Mouse (Mus musculus) embryonic facial prominence, embryonic 14.5 days (tissue): ENCODE measurements around the gene Mybph. TPM values are rescaled to one million over a fixed set of nuclear protein-coding genes. Genes with fewer than 3 reads are reported as not detected.
"Not testable (repeated sequence)": the region's sequence is repeated elsewhere in the genome, so short reads cannot be mapped to it uniquely, and the experiment has no call there.

Source experiments
- ATAC-seq: fragments of 200-750 bp; cut with Nextera tagmentation; 2 replicates; pipeline ENCODE4 v1.8.0; 2017; ENCODE audit warnings: low read depth, moderate number of reproducible peaks, moderate TSS enrichment
- DNase-seq: peaks from one replicate; pipeline ENCODE4 v3.0.0-alpha.2; 2015; ENCODE audit warnings: low spot score
- H3K27ac ChIP-seq: fragments of 300-500 bp; sonication (generic); replicated peaks from 2 replicates; pipeline ENCODE4 v1.5.1; 2014; ENCODE audit warnings: low read depth, mild to moderate bottlenecking, low read length, moderate library complexity
- H3K27me3 ChIP-seq: fragments of 300-500 bp; sonication (generic); replicated peaks from 2 replicates; pipeline ENCODE4 v1.6.1; 2014; ENCODE audit warnings: low read length; ENCODE audit not compliant: control insufficient read depth, insufficient read depth
- H3K36me3 ChIP-seq: fragments of 300-500 bp; sonication (generic); 2 replicates; pipeline ENCODE4 v1.6.1; 2014; ENCODE audit warnings: low read length, mixed read lengths; ENCODE audit not compliant: control insufficient read depth, insufficient read depth
- H3K4me1 ChIP-seq: fragments of 300-500 bp; sonication (generic); 2 replicates; pipeline ENCODE4 v1.6.1; 2014; ENCODE audit warnings: antibody characterized with exemption, low read length; ENCODE audit not compliant: control insufficient read depth, insufficient read depth
- H3K4me2 ChIP-seq: fragments of 300-500 bp; sonication (generic); 2 replicates; pipeline ENCODE4 v1.6.1; 2014; ENCODE audit warnings: low read depth, mild to moderate bottlenecking, low read length, moderate library complexity, mixed read lengths
- H3K4me3 ChIP-seq: fragments of 300-500 bp; sonication (generic); 2 replicates; pipeline ENCODE4 v1.5.1; 2014; ENCODE audit warnings: low read depth, mild to moderate bottlenecking, low read length
- H3K9ac ChIP-seq: fragments of 300-500 bp; sonication (generic); 2 replicates; pipeline ENCODE4 v1.6.1; 2014; ENCODE audit warnings: low read depth, mild to moderate bottlenecking, low read length, moderate library complexity, mixed read lengths
- H3K9me3 ChIP-seq: fragments of 300-500 bp; sonication (generic); 2 replicates; pipeline ENCODE4 v1.6.1; 2016; ENCODE audit warnings: low read length; ENCODE audit not compliant: control insufficient read depth
- WGBS: fragments of 180-500 bp; shearing (Covaris S2); extraction: QIAGEN DNeasy Blood & Tissue Kit; methylation state at CpG from one replicate; pipeline ENCODE4 v1.1.7; 2014; 5-methylcytosine and 5-hydroxymethylcytosine counted together
- polyA plus RNA-seq: library from polyadenylated mRNA; unstranded; fragments of >200 nt; fragmentation: Nextera tagmentation; extraction: Ambion mirVana; gene quantifications from 2 replicates; pipeline ENCODE4 v1.2.1, GENCODE M21; 2014

The Mybph gene
- polyA plus RNA-seq, 1 experiment from 2014 or later: 157 TPM

DNA sequence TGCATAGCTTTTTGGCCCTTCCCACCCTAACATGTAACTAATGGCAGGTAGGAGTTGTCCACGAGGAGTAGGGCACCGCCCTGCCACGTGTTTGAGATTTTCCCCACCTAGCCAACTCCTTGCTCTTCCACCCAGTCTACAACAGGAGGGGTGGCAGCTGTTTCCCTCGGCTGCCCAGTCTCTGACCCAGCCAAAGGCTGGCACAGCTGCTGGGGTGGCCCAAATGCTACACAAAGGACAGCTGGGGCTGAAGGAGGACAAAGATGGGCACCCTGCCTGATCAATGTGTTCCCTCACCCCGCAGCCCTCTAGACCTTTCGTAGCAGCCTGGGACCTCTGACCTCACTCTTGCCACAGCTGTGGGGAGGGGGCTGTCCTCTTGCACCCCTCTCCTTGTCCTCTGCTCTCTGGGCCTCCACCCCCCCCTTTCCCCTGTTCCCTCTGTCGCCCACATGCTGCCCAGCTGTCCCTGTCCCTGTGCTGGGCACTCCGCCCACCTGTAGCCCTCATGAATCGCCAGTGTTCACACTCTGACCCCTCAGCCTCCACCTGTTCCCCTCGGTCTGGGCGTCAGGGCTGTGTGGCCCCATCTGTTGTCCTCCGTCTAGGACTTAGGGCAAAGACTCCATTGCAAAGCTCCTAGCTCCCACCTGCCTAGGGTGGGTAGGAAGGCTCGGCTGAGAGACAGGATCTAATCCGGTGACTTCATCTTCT is 51.9 kb downstream of the Mybph start:
- H3K9me3 ChIP-seq: no peaks in the 10 kb centered on the region
- ATAC-seq: peak; percentile 56; the same call in 1 of the 2 replicates
- no peak overlapping the region for H3K4me2 ChIP-seq
- no peak overlapping the region for H3K9ac ChIP-seq
- no peak overlapping the region for H3K27ac ChIP-seq
- WGBS: 65% methylated on average over 13 of the region's 14 CpGs
- H3K4me1 ChIP-seq: peaks cover 3% of the 10 kb centered on the region
- H3K4me3 ChIP-seq: no peak overlapping the region
- peak; percentile 68 for DNase-seq
- H3K27me3 ChIP-seq: 0 out of 2 replicates have a peak, but pooled peaks cover 3% of the 10 kb centered on the region
- no peaks in the 10 kb centered on the region for H3K36me3 ChIP-seq

- ATAC-seq (no peak), DNase-seq (peak; percentile 57)
- Histone ChIP-seq H3K27ac (no peak overlapping the region), H3K36me3 (no peaks in the 10 kb centered on the region), H3K4me2 (no peak overlapping the region), H3K4me3 (no peak overlapping the region), H3K27me3 (0 out of 2 replicates have a peak, but pooled peaks cover 3% of the 10 kb centered on the region), H3K4me1 (peaks cover 3% of the 10 kb centered on the region), H3K9me3 (no peaks in the 10 kb centered on the region), H3K9ac (no peak overlapping the region)
- 53% methylated on average over 4 of the region's 4 CpGs for WGBS
These were observed 53.3 kb downstream of the Mybph start for GRCm38 (mm10) chr1:134246590-134246989.

- not testable (repeated sequence) for H3K27ac ChIP-seq, H3K4me3 ChIP-seq, H3K9ac ChIP-seq, H3K36me3 ChIP-seq, H3K9me3 ChIP-seq, ATAC-seq, H3K4me2 ChIP-seq, H3K27me3 ChIP-seq, H3K4me1 ChIP-seq
- WGBS: 56% methylated on average over 1 of the region's 1 CpGs
- peak; percentile 34 for DNase-seq
These were observed 56.4 kb downstream of the Mybph start for GRCm38 (mm10) chr1:134249681-134250080.

Other genes starting within 250 kb of the Mybph start
- gene Fmod, start 156.2 kb upstream of the Mybph start, polyA plus RNA-seq: 40.8 and 44.2 TPM in 2 replicates
- gene Btg2, start 114.3 kb upstream of the Mybph start, polyA plus RNA-seq: 37.9 and 41.3 TPM in 2 replicates
- 0.18 and 0.43 TPM in 2 replicates for gene Chit1, start 82.2 kb upstream of the Mybph start, polyA plus RNA-seq
- 23.3 and 27.0 TPM in 2 replicates for gene Chil1, start 11.3 kb upstream of the Mybph start, polyA plus RNA-seq
- 1.5 and 1.8 TPM in 2 replicates for gene Adora1, start 42.0 kb downstream of the Mybph start, polyA plus RNA-seq
- gene Myog, start 96.5 kb downstream of the Mybph start, polyA plus RNA-seq: 219 and 223 TPM in 2 replicates
- 12.8 and 14.1 TPM in 2 replicates for gene Ppfia4, start 139.5 kb downstream of the Mybph start, polyA plus RNA-seq
- 75.3 and 78.0 TPM in 2 replicates for gene Tmem183a, start 168.5 kb downstream of the Mybph start, polyA plus RNA-seq
- gene 4933406M09Rik, start 192.5 kb downstream of the Mybph start, polyA plus RNA-seq: not detected in 2 replicates
- 29.9 and 31.5 TPM in 2 replicates for gene Cyb5r1, start 212.1 kb downstream of the Mybph start, polyA plus RNA-seq
- gene Adipor1, start 221.9 kb downstream of the Mybph start, polyA plus RNA-seq: 97.2 and 102 TPM in 2 replicates